Mouse (Mus musculus): Measurements from ENCODE around the gene Exoc3l4. TPM values are rescaled to one million over a fixed set of nuclear protein-coding genes. Genes with fewer than 3 reads are reported as not detected.

Gene Exoc3l4
- polyA plus RNA-seq (2014; fragmentation: Nextera tagmentation; extraction: Ambion mirVana): 11.3 and 11.6 TPM in 2 replicates

DNA sequence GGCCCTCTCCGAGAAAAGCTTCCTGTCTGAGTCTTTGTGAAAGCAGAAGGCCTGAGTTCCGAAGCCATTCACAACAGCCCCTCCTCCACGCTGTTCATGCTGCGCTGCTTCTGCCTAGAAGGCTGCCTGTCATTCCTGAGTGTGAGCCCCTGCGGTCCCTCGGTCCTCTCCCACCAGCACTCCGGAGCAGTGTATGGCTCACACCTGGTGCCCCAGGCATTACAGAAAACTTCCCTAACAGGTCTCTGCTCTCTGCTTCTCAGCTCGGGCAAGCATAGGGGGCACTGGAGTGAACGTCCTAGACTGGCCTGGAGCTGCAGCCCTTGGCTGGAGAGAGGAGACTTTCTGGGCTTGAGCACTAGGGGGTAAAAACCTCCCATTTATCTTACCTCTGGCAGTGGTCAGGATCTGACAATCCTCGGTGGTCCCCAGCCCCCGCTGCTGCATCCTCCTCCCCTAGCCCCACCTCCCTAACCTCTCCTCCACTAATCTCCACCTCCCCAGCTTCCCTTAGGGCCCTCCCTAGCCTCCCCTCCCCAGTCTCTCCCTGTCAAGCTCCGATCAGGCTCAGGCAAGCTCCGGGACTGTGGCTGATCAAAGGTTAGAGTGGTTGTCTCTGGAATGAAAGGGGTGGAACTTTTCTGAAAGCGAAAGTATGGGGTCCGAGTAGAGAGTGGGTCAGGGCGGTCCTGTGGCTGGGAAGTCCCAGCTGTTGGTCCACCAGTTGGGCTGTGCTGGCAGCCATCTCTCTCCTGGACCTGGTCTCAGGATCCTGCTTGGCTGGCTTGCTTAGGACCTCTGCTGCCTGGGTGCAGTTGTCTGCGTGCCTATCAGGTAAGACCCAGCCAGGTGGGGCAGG, at the start of gene Exoc3l4:
Gene Exoc3l4 (plus strand): TSS at position 97 of the 859 bp plus-strand sequence.
- no peaks in the 10 kb centered on the region for H3K9me3 ChIP-seq (replicated peaks; ENCODE audit: control insufficient read depth, low read length)
- 3% methylated on average over 17 of the region's 17 CpGs for WGBS (ENCODE audit: insufficient replicate concordance)
- peaks cover 20% of the 10 kb centered on the region for H3K27me3 ChIP-seq (ENCODE audit: control insufficient read depth, insufficient read depth, low read length)
- H3K27ac ChIP-seq (ENCODE audit: low read depth, low read length): no peak within 1 kb of the TSS
- peaks cover 32% of the 10 kb centered on the region for H3K4me1 ChIP-seq (ENCODE audit: control insufficient read depth, insufficient read depth, low read length)
- H3K4me2 ChIP-seq: peak within 1 kb of the TSS; percentile 74
- H3K9ac ChIP-seq (ENCODE audit: low read depth, low read length): no peak within 1 kb of the TSS
- H3K36me3 ChIP-seq (ENCODE audit: control insufficient read depth, insufficient read depth, low read length): no peaks in the 10 kb centered on the region
- no peak for ATAC-seq (replicated peaks; ENCODE audit: insufficient number of reproducible peaks, low FRiP score, low TSS enrichment)
- peak within 1 kb of the TSS; percentile 29 for H3K4me3 ChIP-seq (ENCODE audit: low read depth, low read length)

DNA sequence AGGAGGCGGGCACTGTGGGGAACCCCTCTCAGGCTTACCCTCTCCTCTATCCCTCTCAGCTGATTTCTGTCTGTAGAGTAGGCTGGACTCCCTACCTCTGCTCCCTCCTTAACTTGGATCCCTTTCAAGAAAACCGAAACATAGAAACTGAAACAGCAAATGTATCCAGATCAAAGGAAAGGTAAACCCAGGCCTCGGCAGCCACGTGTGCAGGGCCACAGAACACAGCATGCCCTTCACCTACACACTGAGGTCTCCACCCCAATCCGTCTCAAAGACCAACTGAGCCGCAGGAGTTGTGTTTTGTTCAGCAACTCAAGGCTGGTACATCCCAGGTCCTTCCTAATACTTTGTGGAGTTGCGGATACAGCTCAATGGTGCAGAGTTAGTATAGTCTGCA, 49.8 kb upstream of the Exoc3l4 start:
- Histone ChIP-seq H3K27me3 (ENCODE audit: control insufficient read depth, insufficient read depth, low read length) (no peaks in the 10 kb centered on the region), H3K4me3 (ENCODE audit: low read depth, low read length) (no peak overlapping the region), H3K4me1 (ENCODE audit: control insufficient read depth, insufficient read depth, low read length) (peaks cover 46% of the 10 kb centered on the region), H3K36me3 (ENCODE audit: control insufficient read depth, insufficient read depth, low read length) (no peaks in the 10 kb centered on the region), H3K9me3 (replicated peaks; ENCODE audit: control insufficient read depth, low read length) (no peaks in the 10 kb centered on the region), H3K27ac (ENCODE audit: low read depth, low read length) (no peak overlapping the region), H3K4me2 (no peak overlapping the region), H3K9ac (ENCODE audit: low read depth, low read length) (no peak overlapping the region)
- WGBS (ENCODE audit: insufficient replicate concordance): 75% methylated on average over 7 of the region's 7 CpGs
- ATAC-seq (replicated peaks; ENCODE audit: insufficient number of reproducible peaks, low FRiP score, low TSS enrichment): no peak

DNA sequence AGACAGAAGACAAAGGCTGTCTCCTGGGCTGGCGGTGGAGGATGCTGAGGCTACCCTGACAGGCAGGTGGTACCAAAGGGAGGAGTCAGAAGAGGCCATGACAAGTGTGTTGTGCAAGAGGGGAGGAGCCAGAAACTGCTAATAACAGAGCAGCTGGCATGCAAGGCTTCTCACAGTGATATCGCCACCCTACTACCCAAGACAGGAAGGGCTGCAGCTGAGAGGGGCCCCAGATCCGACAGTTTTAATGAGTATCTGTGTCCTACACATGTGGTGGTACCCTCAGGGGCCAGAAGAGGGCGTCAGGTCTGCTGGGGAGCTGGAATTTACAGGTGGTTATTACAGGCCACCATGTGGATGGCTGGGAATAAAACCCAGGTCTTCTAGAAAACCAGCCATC, 46.6 kb upstream of the Exoc3l4 start:
- Histone ChIP-seq H3K9ac (ENCODE audit: low read depth, low read length) (no peak overlapping the region), H3K27me3 (ENCODE audit: control insufficient read depth, insufficient read depth, low read length) (no peaks in the 10 kb centered on the region), H3K36me3 (ENCODE audit: control insufficient read depth, insufficient read depth, low read length) (no peaks in the 10 kb centered on the region), H3K4me3 (ENCODE audit: low read depth, low read length) (no peak overlapping the region), H3K27ac (ENCODE audit: low read depth, low read length) (no peak overlapping the region), H3K4me1 (ENCODE audit: control insufficient read depth, insufficient read depth, low read length) (peaks cover 59% of the 10 kb centered on the region), H3K9me3 (replicated peaks; ENCODE audit: control insufficient read depth, low read length) (no peaks in the 10 kb centered on the region), H3K4me2 (no peak overlapping the region)
- ATAC-seq (replicated peaks; ENCODE audit: insufficient number of reproducible peaks, low FRiP score, low TSS enrichment): no peak
- 50% methylated on average over 4 of the region's 4 CpGs for WGBS (ENCODE audit: insufficient replicate concordance)

DNA sequence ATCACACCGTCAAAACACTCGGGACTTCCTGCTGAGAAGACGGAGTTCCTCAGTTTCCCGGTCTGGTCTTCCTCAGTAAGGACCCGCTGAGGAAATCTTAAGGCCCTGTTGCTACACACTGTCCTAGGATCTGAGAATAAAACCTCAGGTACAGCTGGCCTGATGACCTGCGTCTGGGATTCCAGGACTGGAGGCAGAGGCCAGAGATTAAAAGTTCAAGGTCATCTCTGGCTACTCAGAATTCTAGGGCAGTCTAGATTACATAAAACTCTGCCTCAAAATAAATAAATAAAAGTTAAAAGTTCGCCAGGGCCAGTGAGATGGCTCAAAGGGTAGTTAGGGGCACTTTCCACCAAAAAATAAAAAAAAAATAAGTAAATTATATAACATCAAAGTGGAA, 44.9 kb upstream of the Exoc3l4 start:
- H3K9ac ChIP-seq (ENCODE audit: low read depth, low read length): no peak overlapping the region
- 64% methylated on average over 7 of the region's 7 CpGs for WGBS (ENCODE audit: insufficient replicate concordance)
- peaks cover 59% of the 10 kb centered on the region for H3K4me1 ChIP-seq (ENCODE audit: control insufficient read depth, insufficient read depth, low read length)
- H3K36me3 ChIP-seq (ENCODE audit: control insufficient read depth, insufficient read depth, low read length): no peaks in the 10 kb centered on the region
- H3K4me2 ChIP-seq: no peak overlapping the region
- no peak overlapping the region for H3K27ac ChIP-seq (ENCODE audit: low read depth, low read length)
- ATAC-seq (replicated peaks; ENCODE audit: insufficient number of reproducible peaks, low FRiP score, low TSS enrichment): no peak
- H3K9me3 ChIP-seq (replicated peaks; ENCODE audit: control insufficient read depth, low read length): no peaks in the 10 kb centered on the region
- H3K27me3 ChIP-seq (ENCODE audit: control insufficient read depth, insufficient read depth, low read length): no peaks in the 10 kb centered on the region
- no peak overlapping the region for H3K4me3 ChIP-seq (ENCODE audit: low read depth, low read length)

DNA sequence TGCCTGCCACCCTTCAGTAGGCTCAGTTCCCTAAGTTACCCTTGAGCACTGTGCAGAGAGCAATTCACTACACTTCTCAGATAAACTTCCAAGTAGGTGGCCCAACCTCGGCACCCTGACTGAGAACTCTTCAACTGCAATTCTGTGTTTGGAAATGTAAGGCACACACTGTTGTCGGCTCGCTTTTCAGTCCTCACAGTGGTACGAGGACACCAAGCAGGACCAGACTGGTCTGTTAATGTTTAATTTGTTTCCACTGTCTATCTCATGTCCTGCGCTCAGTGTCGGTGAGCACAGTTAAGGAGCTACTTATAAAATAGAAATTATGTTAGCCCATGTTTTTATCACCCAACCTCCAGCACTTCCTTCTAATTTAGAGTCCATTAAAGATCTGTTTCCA, 43.4 kb upstream of the Exoc3l4 start:
- WGBS (ENCODE audit: insufficient replicate concordance): 74% methylated on average over 6 of the region's 6 CpGs
- Histone ChIP-seq H3K4me3 (ENCODE audit: low read depth, low read length) (no peak overlapping the region), H3K9ac (ENCODE audit: low read depth, low read length) (no peak overlapping the region), H3K27me3 (ENCODE audit: control insufficient read depth, insufficient read depth, low read length) (no peaks in the 10 kb centered on the region), H3K4me1 (ENCODE audit: control insufficient read depth, insufficient read depth, low read length) (peaks cover 47% of the 10 kb centered on the region), H3K9me3 (replicated peaks; ENCODE audit: control insufficient read depth, low read length) (no peaks in the 10 kb centered on the region), H3K27ac (ENCODE audit: low read depth, low read length) (no peak overlapping the region), H3K36me3 (ENCODE audit: control insufficient read depth, insufficient read depth, low read length) (no peaks in the 10 kb centered on the region), H3K4me2 (no peak overlapping the region)
- no peak for ATAC-seq (replicated peaks; ENCODE audit: insufficient number of reproducible peaks, low FRiP score, low TSS enrichment)

DNA sequence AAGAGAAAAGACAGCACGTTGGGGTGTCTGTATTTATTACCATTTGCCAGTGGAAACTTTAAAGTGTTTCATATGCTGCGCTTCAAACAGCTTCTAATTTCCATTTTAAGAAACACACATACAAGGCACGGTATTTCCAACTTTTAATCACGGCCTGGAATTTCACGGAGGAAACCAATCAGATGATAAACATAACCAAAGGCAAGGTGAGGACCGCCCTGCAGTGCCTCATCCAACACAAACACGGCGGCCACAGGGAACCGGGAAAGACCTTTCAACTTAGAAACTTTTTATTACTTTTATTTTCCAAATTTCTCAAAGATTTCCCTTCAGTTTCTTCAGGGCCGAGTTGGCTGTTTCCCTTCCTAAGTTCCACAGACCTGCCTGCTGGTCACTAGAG, 42.1 kb upstream of the Exoc3l4 start:
- no peaks in the 10 kb centered on the region for H3K36me3 ChIP-seq (ENCODE audit: control insufficient read depth, insufficient read depth, low read length)
- peak overlapping the region; percentile 87 for H3K4me2 ChIP-seq
- WGBS (ENCODE audit: insufficient replicate concordance): 63% methylated on average over 10 of the region's 10 CpGs
- no peak overlapping the region for H3K27ac ChIP-seq (ENCODE audit: low read depth, low read length)
- H3K9ac ChIP-seq (ENCODE audit: low read depth, low read length): no peak overlapping the region
- H3K27me3 ChIP-seq (ENCODE audit: control insufficient read depth, insufficient read depth, low read length): no peaks in the 10 kb centered on the region
- H3K9me3 ChIP-seq (replicated peaks; ENCODE audit: control insufficient read depth, low read length): no peaks in the 10 kb centered on the region
- ATAC-seq (replicated peaks; ENCODE audit: insufficient number of reproducible peaks, low FRiP score, low TSS enrichment): no peak
- peaks cover 35% of the 10 kb centered on the region for H3K4me1 ChIP-seq (ENCODE audit: control insufficient read depth, insufficient read depth, low read length)
- no peak overlapping the region for H3K4me3 ChIP-seq (ENCODE audit: low read depth, low read length)

DNA sequence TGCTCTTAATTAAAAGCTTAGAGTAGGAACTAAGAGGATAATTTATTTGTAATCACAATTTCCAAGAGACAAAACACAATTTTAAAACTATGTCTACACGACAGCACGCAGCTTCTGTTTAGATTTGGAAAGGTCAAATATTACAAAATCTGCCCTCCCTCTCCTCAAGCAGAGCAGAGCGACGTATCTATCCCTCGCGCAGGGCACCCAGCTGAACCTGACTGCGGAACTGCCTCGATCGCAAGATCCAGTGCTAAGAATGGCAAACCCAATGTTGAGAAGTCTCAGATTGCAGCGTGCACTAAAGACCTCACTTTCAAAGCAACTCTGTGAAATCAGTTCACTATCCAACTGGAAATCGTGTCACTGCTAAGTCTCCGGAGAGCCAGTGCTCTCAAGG, 41.3 kb upstream of the Exoc3l4 start:
- 53% methylated on average over 12 of the region's 12 CpGs for WGBS (ENCODE audit: insufficient replicate concordance)
- H3K9ac ChIP-seq (ENCODE audit: low read depth, low read length): peak overlapping the region; percentile 96
- no peak for ATAC-seq (replicated peaks; ENCODE audit: insufficient number of reproducible peaks, low FRiP score, low TSS enrichment)
- H3K4me3 ChIP-seq (ENCODE audit: low read depth, low read length): peak overlapping the region; percentile 99
- H3K36me3 ChIP-seq (ENCODE audit: control insufficient read depth, insufficient read depth, low read length): no peaks in the 10 kb centered on the region
- no peaks in the 10 kb centered on the region for H3K9me3 ChIP-seq (replicated peaks; ENCODE audit: control insufficient read depth, low read length)
- H3K4me2 ChIP-seq: peak overlapping the region; percentile 87
- 0 out of 2 replicates have a peak overlapping the region, but pooled peaks have one; percentile 30 for H3K27ac ChIP-seq (ENCODE audit: low read depth, low read length)
- no peaks in the 10 kb centered on the region for H3K27me3 ChIP-seq (ENCODE audit: control insufficient read depth, insufficient read depth, low read length)
- H3K4me1 ChIP-seq (ENCODE audit: control insufficient read depth, insufficient read depth, low read length): peaks cover 30% of the 10 kb centered on the region

DNA sequence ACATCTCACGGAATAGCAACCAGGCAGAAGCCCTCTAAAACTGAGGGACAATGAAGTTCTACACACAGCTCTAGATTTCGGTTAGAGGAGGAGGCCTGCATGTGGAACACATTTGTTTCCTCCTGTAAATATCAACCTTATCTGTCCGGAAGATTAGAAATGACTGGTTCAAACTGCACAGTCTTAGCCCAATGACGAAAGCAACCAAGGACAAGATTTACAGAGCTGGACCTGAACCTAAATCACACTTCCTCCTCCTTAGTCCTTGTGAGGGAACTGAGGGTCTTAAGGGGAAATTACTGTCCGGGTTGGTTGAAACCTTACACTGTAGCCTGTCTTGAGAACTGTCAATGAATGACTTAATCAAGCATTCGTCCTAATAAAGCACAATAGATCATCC, 40.8 kb upstream of the Exoc3l4 start:
- H3K9me3 ChIP-seq (replicated peaks; ENCODE audit: control insufficient read depth, low read length): no peaks in the 10 kb centered on the region
- peak overlapping the region; percentile 99 for H3K4me3 ChIP-seq (ENCODE audit: low read depth, low read length)
- H3K9ac ChIP-seq (ENCODE audit: low read depth, low read length): peak overlapping the region; percentile 96
- peaks cover 27% of the 10 kb centered on the region for H3K4me1 ChIP-seq (ENCODE audit: control insufficient read depth, insufficient read depth, low read length)
- no peak for ATAC-seq (replicated peaks; ENCODE audit: insufficient number of reproducible peaks, low FRiP score, low TSS enrichment)
- WGBS (ENCODE audit: insufficient replicate concordance): 24% methylated on average over 6 of the region's 6 CpGs
- no peaks in the 10 kb centered on the region for H3K27me3 ChIP-seq (ENCODE audit: control insufficient read depth, insufficient read depth, low read length)
- H3K36me3 ChIP-seq (ENCODE audit: control insufficient read depth, insufficient read depth, low read length): no peaks in the 10 kb centered on the region
- H3K4me2 ChIP-seq: peak overlapping the region; percentile 87
- H3K27ac ChIP-seq (ENCODE audit: low read depth, low read length): 0 out of 2 replicates have a peak overlapping the region, but pooled peaks have one; percentile 30

Data from heart, embryonic 11.5 days (tissue).